Mouse (Mus musculus) midbrain, postnatal 0 days (tissue): Measurements from ENCODE around the gene Gm17651. TPM values are rescaled to one million over a fixed set of nuclear protein-coding genes. Genes with fewer than 3 reads are reported as not detected.
A peak's percentile ranks its signal among the peaks of the same experiment; 100 is the strongest.

Experiments used
- ATAC-seq: fragments of 200-750 bp; cut with Nextera tagmentation; 2 replicates; pipeline ENCODE4 v1.8.0; 2017; ENCODE audit warnings: moderate number of reproducible peaks, mild to moderate bottlenecking, moderate TSS enrichment, moderate library complexity; ENCODE audit not compliant: low FRiP score
- DNase-seq: peaks from one replicate; pipeline ENCODE4 v3.0.0-alpha.2; 2015; ENCODE audit warnings: low spot score
- H3K27ac ChIP-seq: fragments of 300-500 bp; sonication (generic); 2 replicates; pipeline ENCODE4 v1.5.1; 2014; ENCODE audit warnings: low read depth, mild to moderate bottlenecking, low read length, mixed read lengths
- H3K27me3 ChIP-seq: fragments of 300-500 bp; sonication (generic); 2 replicates; pipeline ENCODE4 v1.6.1; 2014; ENCODE audit warnings: low read length, control low read depth, mixed read lengths; ENCODE audit not compliant: insufficient read depth
- H3K36me3 ChIP-seq: fragments of 300-500 bp; sonication (generic); 2 replicates; pipeline ENCODE4 v1.6.1; 2014; ENCODE audit warnings: low read length, control low read depth, mixed read lengths; ENCODE audit not compliant: insufficient read depth
- H3K4me1 ChIP-seq: fragments of 300-500 bp; sonication (generic); 2 replicates; pipeline ENCODE4 v1.6.1; 2014; ENCODE audit warnings: mild to moderate bottlenecking, control low read depth, antibody characterized with exemption, low read length, mixed read lengths; ENCODE audit not compliant: insufficient read depth
- H3K4me2 ChIP-seq: fragments of 300-500 bp; sonication (generic); 2 replicates; pipeline ENCODE4 v1.6.1; 2014; ENCODE audit warnings: low read depth, mild to moderate bottlenecking, low read length, mixed read lengths; ENCODE audit not compliant: poor library complexity, severe bottlenecking
- H3K4me3 ChIP-seq: fragments of 300-500 bp; sonication (generic); 2 replicates; pipeline ENCODE4 v1.5.1; 2014; ENCODE audit warnings: low read depth, mild to moderate bottlenecking, low read length, moderate library complexity
- H3K9ac ChIP-seq: fragments of 300-500 bp; sonication (generic); replicated peaks from 2 replicates; pipeline ENCODE4 v1.6.1; 2014; ENCODE audit warnings: mild to moderate bottlenecking, low read length, moderate library complexity, mixed read lengths; ENCODE audit not compliant: poor library complexity, severe bottlenecking
- H3K9me3 ChIP-seq: fragments of 300-500 bp; sonication (generic); 2 replicates; pipeline ENCODE4 v1.6.1; 2016; ENCODE audit warnings: low read length, control low read depth
- CTCF ChIP-seq: IDR thresholded peaks from 2 replicates; pipeline ENCODE4 v1.5.1; 2016; ENCODE audit warnings: antibody characterized with exemption, mild to moderate bottlenecking
- WGBS: fragments of 180-500 bp; shearing (Covaris S2); extraction: QIAGEN DNeasy Blood & Tissue Kit; methylation state at CpG from one replicate; pipeline ENCODE4 v1.1.7; 2014; 5-methylcytosine and 5-hydroxymethylcytosine counted together
- polyA plus RNA-seq: library from polyadenylated mRNA; unstranded; fragments of >200 nt; fragmentation: Nextera tagmentation; extraction: Ambion mirVana; gene quantifications from 2 replicates; pipeline ENCODE4 v1.2.1, GENCODE M21; 2015
- total RNA-seq: library from RNA; depleted of rRNA; stranded (reverse); fragments of >200 nt; gene quantifications from 2 replicates; pipeline ENCODE4 v1.2.3, GENCODE M21; 2014

The Gm17651 gene
- total and polyA plus RNA-seq, 2 experiments from 2014 or later = not detected

- H3K27me3 ChIP-seq = no peaks in the 10 kb centered on the region
- WGBS = 80% methylated on average over 14 of the region's 14 CpGs
- H3K4me2 ChIP-seq = no peak overlapping the region
- H3K36me3 ChIP-seq = peaks cover 58% of the 10 kb centered on the region
- TF ChIP-seq CTCF = no peak
- ATAC-seq (no peak), DNase-seq (no peak)
- no peaks in the 10 kb centered on the region for H3K9me3 ChIP-seq
- no peaks in the 10 kb centered on the region for H3K4me1 ChIP-seq
- H3K27ac ChIP-seq = no peak overlapping the region
- H3K9ac ChIP-seq = no peak overlapping the region
- no peak overlapping the region for H3K4me3 ChIP-seq
These were observed 7.3 kb downstream of the Gm17651 start for GRCm38 (mm10) chr3:97667093-97667675.

DNA sequence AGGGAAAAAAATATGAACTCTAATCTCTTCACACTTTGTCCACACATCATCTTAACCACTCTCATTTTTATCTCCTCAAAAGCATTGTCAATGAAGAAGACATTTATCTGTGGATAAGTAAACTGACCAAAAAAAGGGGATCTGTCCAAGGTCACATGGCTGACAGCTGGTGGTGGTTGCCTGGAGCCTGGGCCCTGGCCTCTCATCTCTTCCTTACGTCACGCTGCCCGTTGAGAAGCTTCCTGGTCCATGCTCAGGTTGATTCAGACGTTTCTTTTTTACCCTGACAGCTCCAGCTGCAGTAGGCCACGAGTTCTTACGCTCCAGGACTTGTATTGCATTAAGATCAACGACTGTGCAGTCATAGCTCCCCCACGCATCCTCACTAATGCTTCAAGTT is 8.3 kb downstream of the Gm17651 start:
- H3K27ac ChIP-seq = no peak overlapping the region
- H3K4me3 ChIP-seq = no peak overlapping the region
- no peaks in the 10 kb centered on the region for H3K9me3 ChIP-seq
- ATAC-seq (no peak), DNase-seq (no peak)
- H3K9ac ChIP-seq = no peak overlapping the region
- TF ChIP-seq CTCF = no peak
- no peak overlapping the region for H3K4me2 ChIP-seq
- 65% methylated on average over 8 of the region's 8 CpGs for WGBS
- no peaks in the 10 kb centered on the region for H3K4me1 ChIP-seq
- H3K27me3 ChIP-seq = no peaks in the 10 kb centered on the region
- peaks cover 54% of the 10 kb centered on the region for H3K36me3 ChIP-seq

DNA sequence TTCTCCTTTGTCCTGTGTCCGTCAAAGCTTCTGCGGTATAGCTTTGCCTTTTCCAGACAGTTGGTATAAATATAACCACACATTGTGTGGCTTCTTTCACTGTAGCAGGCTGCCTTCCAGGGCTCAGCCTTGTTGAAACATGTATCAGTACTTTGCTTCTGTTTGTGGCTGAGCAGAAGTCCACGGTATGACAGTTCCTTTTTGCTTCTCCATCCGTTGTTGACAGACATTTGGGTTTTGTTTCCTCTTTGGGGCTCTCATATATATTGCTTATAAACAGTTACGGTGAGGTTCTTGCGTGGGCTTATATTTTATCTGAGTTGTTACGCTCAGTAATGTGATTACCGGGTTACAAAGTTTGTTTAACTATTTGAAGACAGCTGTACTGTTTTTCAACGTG is 9.0 kb downstream of the Gm17651 start:
- H3K27ac ChIP-seq = no peak overlapping the region
- H3K9ac ChIP-seq = no peak overlapping the region
- no peaks in the 10 kb centered on the region for H3K9me3 ChIP-seq
- peaks cover 54% of the 10 kb centered on the region for H3K36me3 ChIP-seq
- TF ChIP-seq CTCF = no peak
- no peak overlapping the region for H3K4me2 ChIP-seq
- DNase-seq (no peak), ATAC-seq (no peak)
- no peaks in the 10 kb centered on the region for H3K4me1 ChIP-seq
- WGBS = 87% methylated on average over 9 of the region's 9 CpGs
- no peaks in the 10 kb centered on the region for H3K27me3 ChIP-seq
- no peak overlapping the region for H3K4me3 ChIP-seq

- Histone ChIP-seq H3K36me3 (peaks cover 21% of the 10 kb centered on the region), H3K4me1 (no peaks in the 10 kb centered on the region), H3K27me3 (no peaks in the 10 kb centered on the region), H3K9me3 (no peaks in the 10 kb centered on the region), H3K9ac (no peak overlapping the region), H3K27ac (no peak overlapping the region), H3K4me2 (no peak overlapping the region), H3K4me3 (no peak overlapping the region)
- no peak for TF ChIP-seq CTCF
- 75% methylated on average over 8 of the region's 8 CpGs for WGBS
- ATAC-seq (no peak), DNase-seq (no peak)
These were observed 13.3 kb downstream of the Gm17651 start for GRCm38 (mm10) chr3:97661206-97661605.

DNA sequence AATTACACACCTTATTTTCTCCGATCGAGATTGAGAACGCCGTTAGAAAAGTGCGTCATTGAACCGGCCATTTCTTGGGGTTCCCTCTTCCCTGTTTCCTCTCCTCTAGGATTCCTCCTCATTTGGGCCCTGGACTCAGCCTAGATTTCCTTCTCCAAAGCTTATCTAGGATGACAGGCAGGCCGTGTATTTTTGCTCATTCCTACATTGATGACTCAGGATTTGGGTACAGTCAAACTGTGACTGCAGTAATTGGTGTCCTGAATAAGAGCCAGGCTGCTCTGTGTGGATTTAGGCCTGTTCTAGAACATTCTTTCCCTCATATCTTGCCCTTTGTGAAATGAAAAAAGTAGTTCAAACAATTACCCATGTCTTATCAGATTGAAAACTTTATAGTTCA is 14.7 kb downstream of the Gm17651 start:
- DNase-seq (no peak), ATAC-seq (no peak)
- Histone ChIP-seq H3K4me1 (no peaks in the 10 kb centered on the region), H3K4me3 (peak overlapping the region; percentile 74; the same call in 1 of the 2 replicates), H3K36me3 (peaks cover 15% of the 10 kb centered on the region), H3K9ac (no peak overlapping the region), H3K27me3 (no peaks in the 10 kb centered on the region), H3K27ac (no peak overlapping the region), H3K9me3 (no peaks in the 10 kb centered on the region), H3K4me2 (peak overlapping the region; percentile 81; the same call in 1 of the 2 replicates)
- TF ChIP-seq CTCF = no peak
- 87% methylated on average over 7 of the region's 7 CpGs for WGBS

DNA sequence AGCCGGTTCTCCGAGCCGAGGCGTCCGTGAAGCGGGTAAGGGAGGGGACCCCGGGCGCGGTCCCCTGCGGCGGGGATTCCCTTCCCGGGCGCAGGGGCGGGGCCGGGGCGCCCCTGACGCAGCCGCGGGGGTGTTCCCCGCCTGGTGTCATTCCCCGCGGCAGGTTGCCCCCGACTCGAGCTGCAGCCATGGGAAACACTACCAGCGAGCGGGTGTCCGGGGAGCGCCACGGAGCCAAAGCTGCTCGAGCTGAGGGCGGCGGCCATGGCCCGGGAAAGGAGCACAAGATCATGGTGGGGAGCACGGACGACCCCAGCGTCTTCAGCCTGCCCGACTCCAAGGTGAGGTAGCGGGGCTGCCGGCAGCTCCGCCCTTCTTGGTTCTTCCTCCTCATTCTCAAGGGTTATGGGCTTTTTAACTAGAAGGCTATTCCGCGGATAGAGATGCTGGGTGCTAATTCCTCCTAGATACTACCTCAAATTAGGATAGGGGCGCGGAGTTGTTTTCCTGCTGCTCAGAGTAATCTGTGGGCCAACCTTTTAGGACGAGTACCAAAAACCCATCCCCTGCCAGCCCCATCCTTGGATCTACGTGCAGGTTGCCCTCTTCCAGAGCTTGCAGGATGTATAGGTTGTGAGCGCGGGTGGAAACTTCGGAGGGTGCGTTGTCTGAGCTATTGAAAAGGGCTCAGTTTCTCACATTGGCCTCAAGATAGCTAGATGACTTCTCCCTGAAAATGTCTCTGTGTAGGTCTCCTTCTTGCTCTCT is 15.9 kb downstream of the Gm17651 start:
- under 1% methylated on average over 44 of the region's 50 CpGs for WGBS
- Histone ChIP-seq H3K4me2 (peak overlapping the region; percentile 81), H3K9me3 (no peaks in the 10 kb centered on the region), H3K27me3 (no peaks in the 10 kb centered on the region), H3K4me1 (no peaks in the 10 kb centered on the region), H3K36me3 (peaks cover 12% of the 10 kb centered on the region), H3K4me3 (peak overlapping the region; percentile 74), H3K9ac (peak overlapping the region; percentile 66), H3K27ac (peak overlapping the region; percentile 65)
- no peak for TF ChIP-seq CTCF
- DNase-seq (no peak), ATAC-seq (peak; percentile 72)
